Mouse (Mus musculus) lung, postnatal 4 days (tissue): ENCODE data around the gene Rrp15.

Source experiments
- DNase-seq, 2 experiments: peaks; one replicate each; pipeline ENCODE4 v3.0.0; 2021

Rrp15 gene

DNA sequence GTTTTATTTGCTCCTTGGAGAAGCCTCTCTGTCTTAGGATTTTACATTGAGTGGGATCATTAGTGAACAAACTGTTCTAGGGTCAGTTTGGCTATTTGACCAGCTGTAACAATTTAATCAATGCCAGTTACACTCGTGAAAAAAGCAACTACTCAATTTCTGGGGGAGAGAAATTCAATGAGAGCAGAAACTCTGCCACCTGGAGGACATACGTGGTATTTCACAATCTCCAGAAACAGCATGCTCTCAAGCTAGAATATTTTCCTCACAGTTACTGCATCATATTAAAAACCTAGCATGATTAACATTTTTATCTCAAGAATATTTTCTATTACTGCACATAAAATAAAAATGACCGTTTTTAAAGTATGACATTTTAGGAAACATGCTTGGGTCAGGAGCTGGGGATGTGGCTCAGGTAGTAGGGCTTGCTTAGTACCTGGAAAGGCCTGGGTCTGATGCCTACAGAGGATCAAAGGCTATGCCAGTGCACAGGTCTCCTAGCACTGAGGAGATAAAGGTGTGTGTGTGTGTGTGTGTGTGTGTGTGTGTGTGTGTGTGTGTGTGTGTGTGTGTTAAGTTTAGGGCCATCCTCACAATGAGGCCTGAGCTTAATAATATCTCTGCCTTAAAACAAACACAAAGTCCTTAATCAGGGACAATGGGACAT, 36.2 kb downstream of the Rrp15 start:
- peak in 1 of 2 experiments; percentile 56 for DNase-seq

DNA sequence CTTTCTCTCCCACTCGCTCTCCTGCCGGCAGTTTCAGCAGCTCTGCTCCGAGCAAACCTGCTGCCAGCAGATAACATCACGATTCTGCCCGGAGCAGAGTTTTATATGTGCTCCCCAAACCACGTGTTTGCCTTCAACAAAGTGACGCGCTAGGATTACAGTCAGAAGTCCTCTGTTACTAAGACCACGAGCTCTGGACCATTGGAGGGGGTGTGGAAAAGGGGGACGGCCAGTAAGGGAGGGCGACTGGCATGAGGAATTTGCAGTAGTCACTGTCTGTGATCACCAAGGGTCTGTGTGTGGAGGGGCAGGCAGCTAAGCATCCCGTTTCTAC, 43.3 kb downstream of the Rrp15 start, which contains the start of gene Tgfb2:
TSS of gene Tgfb2 (minus strand) at position 75 of the 334 bp plus-strand sequence.
- DNase-seq = peak; percentile 49 to 56

DNA sequence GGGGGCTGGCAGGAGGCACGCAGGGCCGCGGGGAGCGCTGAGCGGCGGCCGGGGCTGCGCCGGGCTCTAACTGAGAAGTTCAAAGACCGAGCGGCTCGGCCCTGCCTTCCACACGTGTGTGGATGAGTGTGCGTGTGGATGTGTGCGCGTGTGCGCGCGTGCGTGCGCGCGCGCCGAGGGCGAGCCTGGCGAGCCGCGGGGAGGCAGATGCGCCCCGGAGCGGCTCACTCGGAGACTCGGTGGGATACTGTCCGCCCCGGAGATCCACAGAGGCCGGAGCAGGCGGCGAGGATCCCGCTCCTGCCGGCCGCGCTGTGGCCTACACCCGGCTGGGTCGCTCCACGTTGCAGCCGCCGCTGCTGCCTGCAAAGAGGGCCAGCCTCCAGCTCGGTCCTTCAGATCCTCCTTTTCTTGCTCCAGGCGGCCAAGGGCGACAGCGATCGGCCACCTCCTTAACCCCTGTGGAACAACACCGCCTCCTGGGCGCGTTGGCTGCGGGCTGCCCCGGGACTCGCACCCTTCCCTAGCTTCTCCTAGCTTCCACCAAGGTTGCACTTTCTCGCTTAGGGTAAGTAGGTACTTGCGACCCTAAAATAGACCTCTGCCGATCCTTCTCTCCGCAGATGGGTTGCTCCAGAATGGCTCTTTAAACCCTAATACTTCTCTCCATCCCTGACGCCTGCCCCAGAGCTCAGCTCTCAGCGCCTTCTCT, 43.8 kb downstream of the Rrp15 start:
- peak; percentile 80 to 88 for DNase-seq

DNA sequence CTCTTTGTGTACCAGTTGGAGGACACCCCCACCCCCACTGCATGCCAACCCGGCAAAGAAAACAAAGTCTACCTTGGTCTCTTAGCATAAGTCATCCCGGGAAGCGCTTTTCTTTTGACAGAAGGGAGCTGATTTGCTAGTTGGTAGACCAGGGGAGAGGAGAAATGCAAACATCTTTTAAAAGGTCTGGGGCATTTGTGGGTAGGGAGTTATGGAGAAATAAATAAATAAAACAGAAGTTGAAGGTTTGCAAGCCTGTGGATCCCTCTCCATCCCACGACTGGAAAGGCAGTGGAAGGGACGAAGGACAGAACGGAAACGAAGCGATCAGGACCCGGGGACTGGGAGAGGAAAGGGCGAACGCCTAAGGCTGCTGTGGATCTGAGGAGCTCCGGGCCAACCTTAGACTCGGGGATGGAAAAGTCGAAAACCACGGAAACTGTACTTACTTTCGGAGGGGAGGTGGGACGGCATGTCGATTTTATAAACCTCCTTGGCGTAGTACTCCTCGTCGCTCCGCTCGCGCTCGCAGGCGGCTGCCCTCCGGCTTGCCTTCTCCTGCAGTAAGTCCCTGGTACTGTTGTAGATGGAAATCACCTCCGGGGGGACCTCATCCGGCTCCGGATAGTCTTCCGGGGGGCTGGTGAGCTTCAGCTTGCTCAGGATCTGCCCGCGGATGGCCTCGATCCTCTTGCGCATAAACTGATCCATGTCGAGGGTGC, 45.0 kb downstream of the Rrp15 start:
- peak; percentile 52 to 55 for DNase-seq

DNA sequence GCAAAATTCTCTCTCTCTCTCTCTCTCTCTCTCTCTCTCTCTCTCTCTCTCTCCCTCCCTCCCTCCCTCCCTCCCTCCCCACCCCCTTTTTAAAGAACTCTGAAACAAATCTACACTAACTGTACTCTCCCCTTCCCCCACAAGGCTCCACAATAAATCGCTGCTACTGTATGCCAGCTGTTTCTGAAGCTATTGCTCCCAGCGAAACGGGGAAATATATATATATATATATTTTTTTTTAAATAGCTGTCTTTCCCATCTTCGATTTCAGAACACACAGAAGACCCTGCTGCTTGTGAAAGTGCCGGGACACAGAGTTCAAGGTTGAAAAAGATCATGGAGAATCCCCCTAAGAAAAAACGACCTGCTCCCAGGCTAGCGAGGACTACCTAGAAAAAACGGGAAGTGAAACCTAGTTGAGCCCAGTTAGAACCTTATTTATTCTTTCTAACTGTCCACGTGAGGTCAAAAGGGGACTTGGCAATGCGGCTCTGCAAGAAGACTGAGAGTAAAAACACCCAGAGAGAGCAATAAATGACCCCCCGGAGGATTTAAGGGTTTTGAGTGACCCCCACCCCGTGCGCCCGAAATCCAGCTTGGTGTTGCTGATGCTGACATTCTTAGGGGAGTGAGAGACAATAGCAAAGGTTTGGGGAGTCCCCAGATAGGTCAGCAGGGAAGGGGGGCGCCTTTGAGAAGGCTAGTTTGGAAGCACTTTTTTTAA, 45.7 kb downstream of the Rrp15 start:
- peak in 1 of 2 experiments; percentile 23 for DNase-seq

DNA sequence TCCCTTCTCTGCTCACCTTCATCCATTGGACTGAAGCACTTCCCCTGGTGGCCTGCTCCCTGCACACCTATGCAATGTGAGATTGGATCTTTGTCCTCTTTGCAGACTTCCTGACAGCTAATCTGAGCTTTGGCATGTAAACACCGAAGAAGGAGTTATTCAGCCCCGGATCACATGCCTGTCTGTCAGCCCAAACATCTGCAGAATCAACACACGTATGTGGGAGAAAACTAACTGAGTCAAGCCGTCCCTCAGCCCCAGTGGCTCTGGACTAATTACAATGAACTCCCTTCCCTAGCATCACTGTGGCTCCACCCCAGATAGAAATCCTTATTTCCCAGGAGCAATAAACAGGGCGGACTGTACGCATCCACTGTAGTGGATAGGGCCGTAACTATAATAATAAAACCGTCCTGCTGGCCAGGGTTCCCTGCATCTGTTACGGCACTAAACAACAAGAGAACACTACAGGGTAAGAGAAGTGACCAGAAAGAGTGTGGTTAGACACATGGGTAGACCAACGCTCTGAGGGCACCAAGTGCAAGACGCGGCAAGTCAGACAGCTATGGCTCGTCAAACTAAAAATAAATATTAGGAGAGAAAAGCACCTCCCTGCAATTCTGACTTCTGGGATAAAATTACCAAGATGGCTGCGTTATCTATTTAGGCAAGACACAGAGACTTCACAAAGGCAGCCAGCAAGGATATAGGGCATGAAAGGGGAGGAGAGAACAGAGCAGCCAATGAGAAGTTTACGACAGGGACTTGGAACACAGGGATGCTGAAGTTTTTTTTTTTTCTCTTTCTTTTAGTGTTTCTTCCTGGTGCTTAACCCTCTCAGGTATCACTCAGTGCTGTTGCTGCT, 46.5 kb downstream of the Rrp15 start:
- DNase-seq = peak in 1 of 2 experiments; percentile 21

DNA sequence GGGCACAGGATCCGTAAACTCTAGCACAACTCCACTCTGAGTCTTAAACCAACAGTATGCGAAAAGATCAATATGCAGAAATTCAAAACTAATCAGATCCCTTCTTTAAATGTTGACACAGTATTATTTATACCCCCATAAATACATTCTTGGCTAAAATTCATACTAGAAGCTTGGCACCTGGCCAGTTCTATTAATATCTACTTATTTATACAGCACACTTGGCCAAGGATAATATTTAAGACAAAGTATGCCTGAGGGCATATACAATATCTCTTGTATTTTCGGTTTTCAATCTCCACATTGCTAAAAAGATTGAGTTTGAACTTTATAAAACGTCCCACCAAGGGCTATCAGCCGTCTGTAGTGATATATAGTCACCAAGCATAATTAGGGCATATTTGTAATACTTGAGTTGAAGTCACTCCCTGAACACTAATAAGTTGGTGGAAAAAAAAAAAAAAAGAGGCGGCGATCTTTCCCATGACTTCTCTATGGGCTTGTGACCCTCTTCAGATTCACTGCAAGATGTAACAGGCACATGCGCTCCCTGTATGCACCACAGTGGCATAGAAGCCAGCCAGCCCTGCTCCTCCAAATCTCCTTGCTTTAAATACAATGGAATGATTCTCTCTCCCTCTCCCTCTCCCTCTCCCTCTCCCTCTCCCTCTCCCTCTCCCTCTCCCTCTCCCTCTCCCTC, 47.8 kb downstream of the Rrp15 start:
- DNase-seq = no peak

DNA sequence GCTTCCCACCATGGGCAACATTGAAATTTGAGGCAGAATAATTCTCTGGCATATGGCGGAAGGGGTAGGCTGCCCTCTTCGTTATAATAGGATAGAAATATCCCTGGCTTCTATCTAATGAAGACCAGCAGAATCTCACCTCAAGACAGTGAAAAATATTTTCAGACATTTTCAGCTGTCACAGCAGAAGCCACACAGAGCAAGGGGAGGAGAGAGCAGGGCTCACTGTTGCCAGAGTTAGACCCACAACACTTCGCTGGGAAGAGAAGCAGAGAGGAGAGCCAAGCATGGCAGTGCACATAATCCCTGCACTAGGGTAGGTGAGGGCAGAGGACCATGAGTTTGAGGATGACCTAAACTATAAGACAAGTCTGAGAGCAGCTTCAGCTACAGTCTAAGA, 48.7 kb downstream of the Rrp15 start:
- DNase-seq = no peak

DNA sequence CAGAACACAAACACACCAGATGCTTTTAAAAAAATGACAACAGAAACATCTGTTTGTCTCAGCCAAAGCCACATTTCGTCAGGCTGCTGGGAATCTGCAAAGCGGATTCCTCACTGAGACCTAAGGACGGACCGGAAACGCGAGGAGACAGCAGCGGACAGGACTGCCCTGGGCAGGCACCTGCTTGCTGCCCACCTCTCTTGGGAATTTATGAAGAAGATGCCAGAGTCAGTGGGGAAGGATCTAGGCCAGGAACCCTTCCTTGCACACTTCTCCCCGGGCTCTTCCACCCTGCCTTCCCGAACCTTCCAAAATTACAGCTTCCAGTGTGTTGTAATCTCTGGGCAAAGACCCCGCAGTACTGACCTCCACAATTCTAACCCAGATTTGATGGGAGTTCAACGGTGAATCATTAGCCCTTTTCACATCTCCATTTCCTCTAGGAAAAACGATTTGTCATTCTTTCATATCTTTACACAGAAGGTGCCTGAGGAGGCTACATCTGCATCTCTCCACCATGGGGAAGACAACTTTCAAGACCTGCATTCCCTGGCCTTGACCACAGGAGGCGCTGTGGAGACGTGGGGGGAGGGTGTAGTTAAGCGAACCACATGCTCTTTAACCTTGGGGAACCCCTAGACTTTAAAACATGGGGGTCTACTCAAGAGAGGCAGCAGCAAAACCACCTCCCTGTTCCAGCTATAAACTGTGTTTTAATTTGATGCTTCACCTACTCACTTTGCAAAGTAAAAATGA, 50.4 kb downstream of the Rrp15 start:
- no peak for DNase-seq

DNA sequence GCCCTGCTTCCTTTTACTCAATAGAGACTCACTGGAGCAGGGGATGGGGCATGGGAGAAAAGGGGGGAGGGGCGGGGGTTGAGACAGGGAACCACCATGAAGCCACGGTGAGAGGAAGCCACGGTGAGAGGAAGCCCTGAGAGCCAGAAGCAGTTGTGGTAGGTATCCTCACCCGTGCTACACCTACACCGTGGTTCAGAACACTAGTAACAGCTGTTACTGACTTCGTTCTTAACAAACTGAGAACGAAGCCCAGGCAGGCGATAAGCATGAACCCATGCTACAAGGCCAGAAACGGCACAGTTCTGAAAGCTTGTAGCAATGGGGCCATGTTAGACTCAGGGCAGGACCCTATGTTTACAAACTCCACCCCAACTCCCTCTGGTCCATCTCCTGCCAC, 52.9 kb downstream of the Rrp15 start:
- no peak for DNase-seq

DNA sequence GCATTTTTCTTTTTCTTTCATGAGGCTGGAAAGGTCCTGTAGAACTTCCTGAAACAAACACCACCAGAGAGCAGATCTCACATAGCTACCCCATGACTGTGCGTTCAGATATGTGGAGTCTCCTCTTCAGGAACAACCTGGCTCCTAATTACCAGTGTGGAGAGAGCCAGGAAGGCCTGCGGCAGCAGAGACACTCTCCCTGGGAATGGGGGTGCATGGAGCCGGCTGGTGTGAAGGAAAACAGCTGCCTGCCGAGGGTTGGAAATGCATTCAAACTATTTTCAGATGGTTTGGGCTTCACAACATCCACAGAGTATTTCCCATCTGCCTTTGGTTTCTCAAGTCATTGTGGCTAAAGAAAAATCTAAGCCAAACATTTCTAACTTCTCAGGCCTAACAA, 53.8 kb downstream of the Rrp15 start:
- peak; percentile 44 to 67 for DNase-seq

DNA sequence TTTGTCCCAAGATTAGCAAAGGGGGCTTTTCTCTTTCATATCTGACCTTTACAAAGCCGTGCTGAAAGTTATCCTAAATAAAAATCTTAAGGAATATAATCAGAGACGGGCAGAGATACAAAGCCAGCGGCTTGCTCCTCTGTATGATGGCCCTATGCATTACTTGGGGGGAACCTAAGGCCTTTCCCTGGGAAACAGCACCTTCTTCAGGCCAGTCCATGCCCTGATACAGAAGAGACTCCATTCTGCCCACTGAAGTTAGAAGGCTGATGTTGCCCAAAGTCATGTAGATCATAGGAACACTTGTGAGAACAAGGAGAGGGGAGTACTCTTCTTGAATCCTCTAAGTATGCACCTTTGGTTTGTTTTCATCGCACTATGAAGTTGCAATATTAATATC, 56.8 kb downstream of the Rrp15 start:
- DNase-seq = no peak

DNA sequence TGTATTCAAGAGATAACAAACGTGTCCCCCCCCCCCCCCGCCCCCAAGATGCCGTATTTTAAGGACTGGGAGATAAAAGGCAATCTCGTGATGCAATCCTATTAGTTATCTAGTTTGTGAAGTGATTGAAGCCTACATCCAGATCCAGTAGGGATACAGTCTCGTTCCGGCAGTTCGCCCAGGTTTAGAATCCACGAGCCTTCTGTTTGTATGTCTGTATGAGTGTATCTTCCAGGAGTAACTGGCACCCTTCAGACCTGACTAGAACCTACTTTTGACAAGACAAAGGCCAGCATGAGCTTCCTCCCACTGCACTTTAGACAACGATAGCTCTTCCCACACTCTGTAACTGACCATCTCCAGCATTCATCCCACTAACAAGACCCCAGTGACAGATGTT, 57.5 kb downstream of the Rrp15 start:
- DNase-seq = no peak

DNA sequence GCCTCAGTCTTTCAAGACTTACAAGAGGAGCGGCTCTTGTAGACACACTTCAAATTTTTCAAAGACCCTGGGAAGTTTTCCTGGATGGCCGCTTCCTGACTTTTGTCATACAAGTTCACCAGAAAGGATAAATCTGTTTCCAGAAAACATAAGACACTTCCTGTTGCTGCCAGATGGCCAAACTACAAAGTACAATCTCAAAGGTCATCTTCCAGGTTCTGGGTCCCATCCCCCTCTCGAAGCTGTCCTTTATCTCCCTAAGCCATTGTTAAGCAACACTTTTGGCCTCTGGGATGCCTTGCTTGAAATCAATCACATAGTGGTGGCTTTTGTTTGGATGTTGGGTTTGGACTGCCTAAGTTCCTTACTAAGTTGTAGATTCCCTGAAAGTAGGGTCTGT, 65.1 kb downstream of the Rrp15 start:
- peak in 1 of 2 experiments; percentile 20 for DNase-seq

DNA sequence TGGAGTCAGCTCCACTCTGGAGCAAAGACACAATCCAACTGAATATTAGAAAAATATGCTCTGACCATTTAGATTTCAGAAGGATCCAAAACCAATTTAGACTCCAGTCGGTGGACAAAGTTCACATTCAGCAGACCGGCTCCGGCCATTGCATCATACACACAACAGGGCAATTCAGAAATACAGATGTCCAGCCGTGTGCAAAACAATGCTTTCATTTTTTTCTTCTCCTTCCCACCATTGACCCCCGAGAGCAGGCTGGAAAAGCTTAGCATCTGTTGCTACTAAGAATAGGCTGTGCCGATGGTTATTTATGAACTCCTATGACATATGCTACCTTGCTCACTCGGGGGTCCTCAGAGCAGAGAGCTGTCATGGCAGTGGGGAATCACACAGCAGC, 66.6 kb downstream of the Rrp15 start:
- DNase-seq = peak in 1 of 2 experiments; percentile 46

DNA sequence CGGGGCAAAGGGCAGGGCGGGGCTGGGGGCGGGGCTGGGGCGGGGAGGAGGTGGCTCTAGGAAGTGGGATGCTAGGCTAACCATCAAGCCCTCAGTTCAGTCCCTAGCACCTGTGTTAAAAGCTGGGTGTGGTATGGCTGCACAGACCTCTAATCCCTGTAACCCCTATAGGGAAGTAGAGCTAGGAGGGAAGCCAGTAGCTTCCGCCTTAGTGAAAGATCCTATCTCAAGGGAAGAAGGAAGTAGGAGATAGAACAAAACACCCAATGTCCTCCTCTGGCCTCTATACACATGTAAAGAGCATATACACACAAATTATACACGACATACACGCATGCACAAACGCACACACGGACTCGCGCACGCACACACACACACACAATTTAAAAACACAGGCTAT, 71.5 kb downstream of the Rrp15 start:
- no peak for DNase-seq

DNA sequence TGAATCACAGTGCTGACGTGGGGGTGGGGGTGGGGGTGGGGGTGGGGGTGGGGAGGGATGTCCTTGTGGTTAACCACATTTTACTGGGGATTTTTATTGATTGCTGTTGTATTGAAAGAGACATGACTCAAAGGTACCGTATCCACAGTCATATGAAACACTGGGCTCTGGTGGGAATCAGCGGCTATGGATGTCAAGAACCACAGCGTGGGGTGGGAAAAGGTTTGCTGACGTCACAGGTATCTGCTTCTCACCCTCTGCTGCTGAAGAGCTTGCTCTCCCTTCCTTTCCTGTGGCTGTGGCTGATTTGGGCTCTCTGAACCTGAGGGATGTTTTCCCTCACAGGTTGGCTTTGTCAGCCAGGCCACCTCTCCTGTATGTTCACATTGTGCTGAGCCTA, 73.0 kb downstream of the Rrp15 start:
- DNase-seq = no peak

DNA sequence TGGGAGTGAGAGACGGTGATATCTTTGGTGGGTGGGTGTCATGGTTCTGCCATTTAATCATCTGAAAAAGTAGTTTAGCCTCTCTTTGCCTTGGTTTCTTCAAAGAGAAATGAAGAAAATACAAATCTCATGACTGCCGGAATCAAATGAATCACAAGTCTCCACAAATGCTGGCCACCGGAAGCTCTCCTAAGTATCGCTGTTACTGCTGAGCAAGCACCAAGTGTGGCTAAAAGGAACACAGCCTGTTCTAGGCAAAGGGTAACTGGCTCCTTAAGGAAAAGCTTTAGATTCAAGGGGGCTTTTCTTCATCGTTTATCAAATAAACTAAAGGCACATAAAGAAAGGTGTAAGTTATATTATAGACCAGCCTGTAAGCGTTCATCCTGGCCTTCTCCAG, 73.9 kb downstream of the Rrp15 start:
- DNase-seq = no peak

DNA sequence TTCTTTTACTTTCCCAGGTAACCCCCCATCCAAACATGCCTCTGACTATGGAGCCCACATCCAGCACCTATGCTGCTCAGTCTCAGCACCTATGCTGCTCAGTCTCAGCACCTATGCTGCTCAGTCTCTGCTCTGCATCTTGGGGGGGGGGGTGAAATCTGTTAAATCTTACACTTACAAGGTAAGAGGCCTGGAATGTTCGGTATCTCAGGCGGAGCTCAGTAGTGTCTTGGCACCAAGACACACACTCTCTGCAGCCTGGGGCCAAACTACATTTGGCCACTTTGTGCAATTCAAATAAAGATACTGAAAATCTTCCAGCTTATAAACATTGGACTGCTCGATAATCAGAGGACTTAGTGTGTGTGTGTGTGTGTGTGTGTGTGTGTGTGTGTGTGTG, 74.5 kb downstream of the Rrp15 start:
- peak in 1 of 2 experiments; percentile 33 for DNase-seq

DNA sequence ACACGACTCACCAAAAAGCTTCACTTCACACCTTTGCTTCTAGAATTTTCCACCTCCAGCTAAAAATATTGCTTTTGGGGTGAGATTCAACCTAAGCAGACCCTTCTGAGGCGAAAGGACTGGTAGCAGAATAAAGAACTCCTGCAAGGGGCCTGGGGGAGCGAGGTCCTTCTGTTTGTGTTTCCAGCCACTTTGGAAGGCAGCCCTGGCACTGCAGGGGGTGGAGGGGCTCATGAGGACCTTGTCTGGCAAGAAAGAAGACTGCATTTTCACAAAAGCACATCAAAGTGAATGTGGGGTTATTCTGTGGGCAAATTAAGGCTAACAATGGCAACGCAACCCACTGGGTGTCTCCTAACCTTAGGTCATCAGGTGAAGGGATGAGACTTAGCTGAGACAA, 76.0 kb downstream of the Rrp15 start:
- DNase-seq = no peak
